Mouse (Mus musculus) hindlimb bud, embryonic 11.5 days (tissue): ENCODE measurements around the gene Spout1.
"Not testable (repeated sequence)": the region's sequence is repeated elsewhere in the genome, so short reads cannot be mapped to it uniquely, and the experiment has no call there.

Experiments
- DNase-seq: peaks from one replicate; pipeline ENCODE4 v3.0.0-alpha.2; 2012; ENCODE audit warnings: low read depth, low spot score; ENCODE audit errors: extremely low spot score

Gene Spout1

DNA sequence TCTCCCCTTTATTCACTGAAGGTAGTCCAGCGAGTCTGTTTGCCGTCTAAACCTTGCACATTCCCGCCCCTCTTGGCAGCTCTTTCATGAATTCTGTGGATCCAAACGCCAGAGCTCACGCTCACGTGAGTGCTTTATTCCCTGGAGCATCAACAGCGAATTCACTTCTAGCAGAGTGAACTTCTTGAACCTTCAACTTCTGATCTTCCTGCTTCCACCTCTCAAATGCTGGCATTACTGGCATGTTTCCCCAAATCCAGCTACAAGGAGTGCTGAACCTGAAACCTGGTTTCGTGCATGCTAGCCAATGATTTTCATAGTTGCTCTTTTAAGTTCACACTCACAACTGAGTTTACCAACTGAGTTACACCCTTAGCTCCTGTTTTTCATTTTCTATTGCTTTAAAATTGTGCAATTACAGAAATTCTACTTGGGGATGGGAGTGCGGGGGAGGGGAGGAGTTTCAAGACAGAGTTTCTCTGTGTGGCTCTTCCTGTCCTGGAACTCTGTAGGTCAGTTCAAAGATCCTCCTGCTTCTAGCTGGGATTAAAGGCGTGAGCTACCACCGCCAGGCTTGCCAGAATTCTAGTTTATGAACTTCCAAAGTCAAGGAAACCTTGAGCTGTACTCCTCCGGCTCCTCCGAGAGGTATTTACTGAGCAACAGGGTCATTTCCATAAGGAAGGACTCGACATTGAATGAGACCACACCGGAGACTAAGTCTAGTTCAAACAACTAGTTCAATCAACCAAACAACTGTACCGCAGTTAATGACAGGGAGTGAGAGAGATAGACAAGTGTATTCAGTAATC, 45.3 kb downstream of the Spout1 start:
- DNase-seq: peak; percentile 47

DNA sequence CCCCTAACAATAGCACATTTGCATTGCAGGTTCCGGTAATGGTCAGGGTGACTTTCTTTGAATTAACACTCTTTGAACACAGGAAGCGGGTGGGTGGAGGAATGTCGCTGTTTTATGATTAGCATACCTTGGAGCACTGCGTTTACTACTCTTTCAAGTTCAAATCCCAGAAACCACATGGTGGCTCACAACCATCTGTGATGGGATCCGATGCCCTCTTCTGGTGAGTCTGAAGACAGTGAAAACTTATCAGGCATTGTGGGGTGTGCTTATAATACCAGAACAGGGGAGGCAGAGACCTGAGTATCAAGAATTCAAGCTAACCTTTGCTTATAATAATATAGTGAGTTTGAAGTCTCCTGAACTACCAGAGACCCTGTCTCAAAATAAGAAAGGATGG, 47.0 kb downstream of the Spout1 start:
- not testable (repeated sequence) for DNase-seq

GRCm38 (mm10) chr2:30130156-30130555, 48.1 kb downstream of the Spout1 start:
- no peak for DNase-seq

DNA sequence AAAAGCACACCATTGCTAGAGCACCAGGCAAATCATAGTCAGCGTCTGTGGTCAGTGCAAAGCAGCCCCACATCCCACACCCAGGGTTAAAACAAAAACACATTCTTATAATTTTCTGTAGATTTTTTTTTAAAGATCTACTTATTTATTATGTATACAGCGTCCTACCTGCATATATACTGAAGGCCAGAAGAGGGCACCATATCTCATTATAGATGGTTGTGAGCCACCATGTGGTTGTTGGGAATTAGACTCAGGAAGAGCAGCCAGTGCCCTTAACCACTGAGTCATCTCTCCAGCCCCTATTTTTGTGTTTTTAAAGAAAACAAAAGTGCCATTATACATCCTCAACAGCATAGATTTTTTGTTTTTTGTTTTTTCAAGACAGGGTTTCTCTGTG, 49.5 kb downstream of the Spout1 start:
- no peak for DNase-seq

DNA sequence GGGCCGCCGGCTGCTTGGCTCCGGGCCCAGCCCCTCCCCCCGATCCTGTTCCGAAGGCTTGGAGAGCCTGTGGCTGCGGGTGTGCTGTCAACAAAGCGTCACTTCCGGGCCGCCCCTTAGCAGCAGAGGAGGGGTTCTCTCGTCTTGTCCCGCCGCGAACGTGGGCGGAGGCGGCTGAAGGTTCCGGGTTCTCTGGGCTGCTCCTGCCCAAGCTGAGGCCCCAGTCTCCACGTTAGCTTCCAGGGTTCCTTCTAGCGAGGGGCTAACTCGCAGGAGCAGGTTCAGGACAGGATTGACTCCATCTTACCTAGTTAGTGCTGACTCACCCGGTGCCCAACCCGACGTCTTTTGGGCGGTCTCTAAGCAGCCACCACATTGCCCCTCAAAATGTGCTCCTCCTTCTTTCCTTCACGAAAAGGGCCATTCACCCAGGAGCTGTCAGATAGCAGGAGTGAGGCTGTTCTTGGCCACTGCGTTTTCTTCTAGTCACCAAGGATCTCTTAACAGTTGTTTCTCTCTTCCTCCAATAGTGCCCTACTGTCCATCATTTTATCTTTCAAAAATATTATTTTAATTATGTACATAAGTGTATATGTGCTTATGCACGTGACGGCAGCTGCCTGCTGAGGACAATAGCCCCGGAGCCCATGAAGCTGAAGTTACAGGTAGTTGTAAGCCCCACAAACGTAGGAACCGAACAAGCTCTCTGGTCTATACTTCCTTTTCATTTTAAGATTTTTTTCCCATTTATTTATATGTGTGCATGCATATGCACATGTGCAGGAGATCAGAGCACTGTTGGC, 53.6 kb downstream of the Spout1 start, which contains the start of gene Zer1:
Gene Zer1 (minus strand): TSS at position 114 of the 803 bp plus-strand sequence.
- peak; percentile 46 for DNase-seq

GRCm38 (mm10) chr2:30123729-30124471, 54.4 kb downstream of the Spout1 start:
- DNase-seq: no peak
